Mouse (Mus musculus) forebrain, embryonic 13.5 days (tissue): ENCODE measurements around the gene Tpcn1. TPM values are rescaled to one million over a fixed set of nuclear protein-coding genes. Genes with fewer than 3 reads are reported as not detected.

Experiments
- ATAC-seq: fragments of 200-750 bp; cut with Nextera tagmentation; 2 replicates; pipeline ENCODE4 v1.8.0; 2017
- H3K27ac ChIP-seq: fragments of 300-500 bp; sonication (generic); 2 replicates; pipeline ENCODE4 v1.5.1; 2015; ENCODE audit warnings: inconsistent platforms, mild to moderate bottlenecking, moderate library complexity
- H3K27me3 ChIP-seq: fragments of 300-500 bp; sonication (generic); 2 replicates; pipeline ENCODE4 v1.6.1; 2015; ENCODE audit warnings: mild to moderate bottlenecking, inconsistent platforms
- H3K36me3 ChIP-seq: fragments of 300-500 bp; sonication (generic); 2 replicates; pipeline ENCODE4 v1.6.1; 2015; ENCODE audit warnings: mild to moderate bottlenecking, inconsistent platforms; ENCODE audit not compliant: poor library complexity, severe bottlenecking
- H3K4me1 ChIP-seq: fragments of 300-500 bp; sonication (generic); 2 replicates; pipeline ENCODE4 v1.6.1; 2015; ENCODE audit warnings: inconsistent platforms
- H3K4me2 ChIP-seq: fragments of 300-500 bp; sonication (generic); 2 replicates; pipeline ENCODE4 v1.6.1; 2015; ENCODE audit warnings: inconsistent platforms, mild to moderate bottlenecking, moderate library complexity
- H3K4me3 ChIP-seq: fragments of 300-500 bp; sonication (generic); 2 replicates; pipeline ENCODE4 v1.5.1; 2015; ENCODE audit warnings: mild to moderate bottlenecking, inconsistent platforms
- H3K9ac ChIP-seq: fragments of 300-500 bp; sonication (generic); 2 replicates; pipeline ENCODE4 v1.6.1; 2015; ENCODE audit warnings: mild to moderate bottlenecking, inconsistent platforms
- H3K9me3 ChIP-seq: fragments of 300-500 bp; sonication (generic); replicated peaks from 2 replicates; pipeline ENCODE4 v1.6.1; 2016; ENCODE audit warnings: inconsistent platforms
- WGBS: fragments of 180-500 bp; shearing (Covaris S2); methylation state at CpG from one replicate; pipeline ENCODE4 v1.1.7; 2015; 5-methylcytosine and 5-hydroxymethylcytosine counted together
- polyA plus RNA-seq: library from polyadenylated mRNA; unstranded; fragments of >200 nt; fragmentation: Nextera tagmentation; extraction: Ambion mirVana; gene quantifications from 2 replicates; pipeline ENCODE4 v1.2.1, GENCODE M21; 2015

Tpcn1 gene
- polyA plus RNA-seq, 1 experiment from 2014 or later = 15.8 TPM

DNA sequence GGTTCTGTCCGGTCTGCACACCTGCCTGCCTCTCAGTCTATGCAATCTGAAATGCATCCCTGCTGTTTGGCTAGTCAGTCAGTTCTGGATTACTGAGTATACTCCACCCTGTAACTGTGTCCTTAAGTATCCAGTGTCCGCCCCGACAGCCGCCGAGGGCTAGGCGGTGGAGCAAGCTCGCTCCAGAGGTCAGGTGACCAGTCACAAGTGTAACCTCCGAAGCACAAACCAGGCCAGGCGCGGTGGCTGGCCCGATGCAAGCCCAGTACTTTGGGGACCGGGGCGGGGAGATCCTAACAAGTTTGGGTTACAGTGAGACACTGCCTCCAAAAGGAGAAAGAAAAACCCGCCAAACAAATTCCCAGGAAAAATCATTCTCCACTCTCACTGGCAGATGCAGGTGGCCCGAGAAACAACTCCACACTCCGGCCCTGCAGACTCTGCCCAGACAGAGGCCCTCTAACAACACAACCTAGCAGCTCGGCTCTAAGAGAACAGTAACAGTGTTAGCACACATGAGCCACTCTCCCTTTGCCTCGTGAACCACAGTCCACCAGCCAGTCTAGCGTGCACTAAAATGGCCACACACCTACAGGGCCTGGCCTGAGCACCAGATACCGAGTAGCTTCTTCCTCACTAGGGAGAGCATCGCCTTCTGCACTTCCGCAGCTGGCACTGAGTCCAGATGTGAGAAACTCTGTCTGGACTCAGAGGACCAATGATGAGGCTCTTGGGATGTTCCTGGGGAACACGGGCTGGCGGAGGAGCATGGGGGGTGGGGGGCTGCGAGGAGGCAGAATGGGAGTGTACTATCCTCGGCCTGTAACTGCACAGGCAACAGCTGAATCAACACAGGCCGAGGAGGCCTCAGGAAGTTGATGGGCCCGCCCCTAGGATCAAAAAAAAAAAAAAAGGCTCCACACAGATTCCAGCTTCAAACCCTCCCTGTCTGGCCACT, 25.2 kb downstream of the Tpcn1 start:
- no peaks in the 10 kb centered on the region for H3K36me3 ChIP-seq
- peak overlapping the region; percentile 54 for H3K27ac ChIP-seq
- peak overlapping the region; percentile 36 for H3K9ac ChIP-seq
- WGBS = 67% methylated on average over 28 of the region's 28 CpGs
- H3K4me2 ChIP-seq = no peak overlapping the region
- H3K4me3 ChIP-seq = no peak overlapping the region
- no peak for ATAC-seq
- H3K4me1 ChIP-seq = peaks cover 71% of the 10 kb centered on the region
- no peaks in the 10 kb centered on the region for H3K9me3 ChIP-seq
- no peaks in the 10 kb centered on the region for H3K27me3 ChIP-seq

GRCm38 (mm10) chr5:120560616-120561311, 27.7 kb downstream of the Tpcn1 start:
- H3K4me3 ChIP-seq = no peak overlapping the region
- no peak overlapping the region for H3K9ac ChIP-seq
- 24% methylated on average over 16 of the region's 16 CpGs for WGBS
- H3K9me3 ChIP-seq = no peaks in the 10 kb centered on the region
- H3K27me3 ChIP-seq = no peaks in the 10 kb centered on the region
- ATAC-seq = no peak
- H3K27ac ChIP-seq = peak overlapping the region; percentile 54
- peak overlapping the region; percentile 25 for H3K4me2 ChIP-seq
- H3K4me1 ChIP-seq = peaks cover 46% of the 10 kb centered on the region
- H3K36me3 ChIP-seq = peaks cover 15% of the 10 kb centered on the region

DNA sequence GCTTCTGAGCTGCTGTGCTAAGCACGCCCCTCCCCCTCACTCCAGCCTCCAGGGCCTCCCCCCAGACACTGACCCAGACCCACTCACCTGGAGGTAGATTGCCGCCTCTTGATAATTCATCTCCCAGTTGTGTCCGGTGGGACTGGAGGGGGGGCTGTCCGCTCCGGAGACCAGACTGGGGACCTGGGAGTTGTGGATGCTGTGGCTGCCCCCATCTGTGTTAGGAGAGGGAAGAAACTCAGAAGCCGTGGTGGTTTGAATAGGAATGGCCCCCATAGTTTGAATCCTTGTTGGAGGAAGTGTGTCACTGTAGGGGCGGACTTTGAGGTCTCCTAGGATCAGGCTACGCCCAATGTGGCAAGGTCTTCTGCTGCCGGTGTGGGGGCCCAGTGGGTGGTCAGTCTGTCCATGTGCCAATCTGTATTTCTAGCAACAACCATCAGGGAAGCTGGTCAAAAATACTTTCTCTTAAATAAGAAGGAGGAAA, 28.3 kb downstream of the Tpcn1 start:
- whole genome bisulfite sequencing = 75% methylated on average over 9 of the region's 9 CpGs

GRCm38 (mm10) chr5:120558762-120559161, 29.7 kb downstream of the Tpcn1 start:
- 83% methylated on average over 14 of the region's 14 CpGs for WGBS
- no peak for ATAC-seq

More for the DNA sequence above, 28.3 kb downstream of the Tpcn1 start:
- no peaks in the 10 kb centered on the region for H3K27me3 ChIP-seq
- no peak overlapping the region for H3K9ac ChIP-seq
- H3K4me1 ChIP-seq = peaks cover 40% of the 10 kb centered on the region
- no peak for ATAC-seq
- H3K9me3 ChIP-seq = no peaks in the 10 kb centered on the region
- no peak overlapping the region for H3K4me3 ChIP-seq
- H3K27ac ChIP-seq = peak overlapping the region; percentile 15; the same call in 1 of the 2 replicates
- no peak overlapping the region for H3K4me2 ChIP-seq
- H3K36me3 ChIP-seq = peaks cover 21% of the 10 kb centered on the region

DNA sequence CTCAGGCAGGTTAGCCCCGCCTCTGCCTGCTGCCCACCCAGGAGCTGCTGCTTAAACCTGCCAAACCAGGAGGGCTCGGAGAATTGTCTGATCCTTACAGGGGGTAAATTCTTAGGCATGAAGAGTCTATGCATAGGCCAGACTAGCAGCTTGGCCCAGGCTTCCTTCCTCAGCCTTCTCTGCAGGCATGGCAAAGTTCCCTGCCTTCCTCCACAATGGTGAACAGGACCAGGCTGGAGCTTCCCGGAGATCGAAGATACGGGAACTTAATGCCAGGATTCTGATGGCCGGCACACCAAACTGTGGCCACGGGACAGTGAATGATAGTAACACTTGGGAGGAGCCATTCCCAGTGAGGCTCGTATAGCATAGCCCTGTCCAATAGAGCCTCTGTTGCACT, 30.4 kb downstream of the Tpcn1 start:
- Histone ChIP-seq H3K9me3 (no peaks in the 10 kb centered on the region), H3K36me3 (peaks cover 40% of the 10 kb centered on the region), H3K4me3 (no peak overlapping the region), H3K4me2 (no peak overlapping the region), H3K9ac (no peak overlapping the region), H3K27ac (no peak overlapping the region), H3K27me3 (no peaks in the 10 kb centered on the region), H3K4me1 (peaks cover 20% of the 10 kb centered on the region)
- WGBS = 74% methylated on average over 8 of the region's 8 CpGs
- no peak for ATAC-seq

More at GRCm38 (mm10) chr5:120558762-120559161, 29.7 kb downstream of the Tpcn1 start:
- Histone ChIP-seq H3K9ac (no peak overlapping the region), H3K4me2 (no peak overlapping the region), H3K4me1 (peaks cover 27% of the 10 kb centered on the region), H3K27me3 (no peaks in the 10 kb centered on the region), H3K27ac (no peak overlapping the region), H3K9me3 (no peaks in the 10 kb centered on the region), H3K4me3 (no peak overlapping the region), H3K36me3 (peaks cover 33% of the 10 kb centered on the region)

DNA sequence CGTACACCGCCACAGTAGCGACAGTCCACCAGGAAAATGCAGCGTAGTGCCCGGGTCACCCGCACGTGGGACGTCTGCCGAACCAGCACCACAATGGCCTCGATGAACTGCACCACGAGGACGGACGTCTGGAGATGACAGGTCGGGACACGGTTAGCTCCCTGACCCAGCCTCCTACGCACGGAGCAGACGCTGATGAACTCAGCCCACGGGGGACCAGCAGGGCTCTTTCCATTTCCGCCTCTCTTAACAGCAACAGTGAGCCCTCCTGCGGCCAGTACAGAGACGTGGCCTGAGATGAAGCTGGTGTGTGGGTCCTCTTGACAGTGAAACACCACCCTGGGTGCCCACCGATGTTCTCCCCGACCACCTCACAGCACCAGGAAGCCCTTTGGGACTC, 32.6 kb downstream of the Tpcn1 start:
- no peak for ATAC-seq
- H3K27ac ChIP-seq = no peak overlapping the region
- WGBS = 92% methylated on average over 24 of the region's 24 CpGs
- peaks cover 55% of the 10 kb centered on the region for H3K36me3 ChIP-seq
- H3K4me3 ChIP-seq = no peak overlapping the region
- no peak overlapping the region for H3K9ac ChIP-seq
- H3K9me3 ChIP-seq = no peaks in the 10 kb centered on the region
- no peaks in the 10 kb centered on the region for H3K27me3 ChIP-seq
- peaks cover 11% of the 10 kb centered on the region for H3K4me1 ChIP-seq
- H3K4me2 ChIP-seq = no peak overlapping the region

GRCm38 (mm10) chr5:120550673-120551072, 37.8 kb downstream of the Tpcn1 start:
- Histone ChIP-seq H3K36me3 (peaks cover 50% of the 10 kb centered on the region), H3K27me3 (no peaks in the 10 kb centered on the region), H3K4me3 (no peak overlapping the region), H3K4me1 (no peaks in the 10 kb centered on the region), H3K9ac (no peak overlapping the region), H3K27ac (no peak overlapping the region), H3K4me2 (no peak overlapping the region), H3K9me3 (no peaks in the 10 kb centered on the region)
- WGBS = 94% methylated on average over 5 of the region's 5 CpGs
- ATAC-seq = no peak

DNA sequence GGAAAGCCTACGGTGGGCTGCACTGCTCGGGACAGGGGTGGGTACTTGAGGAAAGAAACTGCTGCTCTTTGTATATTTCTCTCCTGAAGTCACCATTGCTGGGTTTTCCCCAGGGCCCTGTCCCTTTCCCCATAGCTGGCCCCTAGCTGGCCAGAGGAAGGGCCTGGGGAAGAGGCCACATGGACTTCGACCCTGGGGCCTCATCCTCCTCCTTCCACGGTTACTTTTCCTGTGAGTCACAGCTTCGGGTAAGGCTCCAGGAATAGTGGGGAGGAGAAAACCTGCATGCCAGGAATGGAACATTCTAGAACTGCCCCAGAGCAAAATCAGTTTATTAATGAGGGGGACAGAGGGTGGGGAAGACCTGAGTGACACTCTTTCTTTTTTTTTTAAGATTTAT, 38.3 kb downstream of the Tpcn1 start:
- no peak for ATAC-seq
- WGBS = 94% methylated on average over 5 of the region's 5 CpGs
- H3K36me3 ChIP-seq = peaks cover 44% of the 10 kb centered on the region
- H3K4me1 ChIP-seq = no peaks in the 10 kb centered on the region
- H3K4me2 ChIP-seq = no peak overlapping the region
- no peaks in the 10 kb centered on the region for H3K27me3 ChIP-seq
- H3K27ac ChIP-seq = no peak overlapping the region
- no peak overlapping the region for H3K9ac ChIP-seq
- no peaks in the 10 kb centered on the region for H3K9me3 ChIP-seq
- H3K4me3 ChIP-seq = no peak overlapping the region

- no peak for ATAC-seq
- no peak overlapping the region for H3K9ac ChIP-seq
- no peak overlapping the region for H3K4me2 ChIP-seq
- 75% methylated on average over 11 of the region's 11 CpGs for WGBS
- H3K9me3 ChIP-seq = no peaks in the 10 kb centered on the region
- no peaks in the 10 kb centered on the region for H3K4me1 ChIP-seq
- no peak overlapping the region for H3K27ac ChIP-seq
- H3K27me3 ChIP-seq = no peaks in the 10 kb centered on the region
- no peak overlapping the region for H3K4me3 ChIP-seq
- peaks cover 29% of the 10 kb centered on the region for H3K36me3 ChIP-seq
These were observed 40.1 kb downstream of the Tpcn1 start for GRCm38 (mm10) chr5:120548236-120548850.

GRCm38 (mm10) chr5:120536632-120537031, 51.8 kb downstream of the Tpcn1 start:
- no peak overlapping the region for H3K4me2 ChIP-seq
- H3K27ac ChIP-seq = no peak overlapping the region
- ATAC-seq = no peak
- no peaks in the 10 kb centered on the region for H3K9me3 ChIP-seq
- WGBS = 63% methylated on average over 4 of the region's 5 CpGs
- no peaks in the 10 kb centered on the region for H3K27me3 ChIP-seq
- H3K4me1 ChIP-seq = peaks cover 30% of the 10 kb centered on the region
- no peak overlapping the region for H3K9ac ChIP-seq
- peaks cover 40% of the 10 kb centered on the region for H3K36me3 ChIP-seq
- H3K4me3 ChIP-seq = no peak overlapping the region

DNA sequence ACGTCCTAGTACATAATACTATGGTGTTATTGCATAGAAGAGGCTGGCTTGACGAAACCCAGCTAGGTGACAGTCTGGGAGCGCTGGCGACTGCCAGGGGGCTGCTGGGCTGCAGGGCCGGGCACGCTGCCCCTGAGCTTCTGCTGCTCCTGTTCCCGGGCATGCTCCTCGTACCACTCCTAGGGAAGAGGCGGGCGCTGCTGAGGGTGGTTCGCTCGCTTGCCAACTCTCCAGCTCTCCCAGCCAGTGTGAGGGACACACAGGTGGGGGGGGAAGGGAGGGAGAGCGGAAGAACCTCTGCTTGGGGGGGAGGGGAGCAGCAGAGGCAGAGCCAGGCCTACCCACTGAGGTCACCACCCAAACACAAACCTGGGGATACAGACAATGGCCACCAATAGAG, 52.4 kb downstream of the Tpcn1 start:
- Histone ChIP-seq H3K4me2 (no peak overlapping the region), H3K4me3 (no peak overlapping the region), H3K4me1 (peaks cover 30% of the 10 kb centered on the region), H3K27ac (peak overlapping the region; percentile 25), H3K9ac (no peak overlapping the region), H3K9me3 (no peaks in the 10 kb centered on the region), H3K36me3 (peaks cover 34% of the 10 kb centered on the region), H3K27me3 (no peaks in the 10 kb centered on the region)
- no peak; the same call in 1 of the 2 replicates for ATAC-seq
- WGBS = 60% methylated on average over 12 of the region's 13 CpGs

- peaks cover 23% of the 10 kb centered on the region for H3K36me3 ChIP-seq
- peak overlapping the region; percentile 69 for H3K27ac ChIP-seq
- H3K4me3 ChIP-seq = no peak overlapping the region
- ATAC-seq = no peak; the same call in 1 of the 2 replicates
- H3K27me3 ChIP-seq = no peaks in the 10 kb centered on the region
- no peaks in the 10 kb centered on the region for H3K9me3 ChIP-seq
- no peak overlapping the region; the same call in 1 of the 2 replicates for H3K9ac ChIP-seq
- H3K4me2 ChIP-seq = no peak overlapping the region
- H3K4me1 ChIP-seq = peaks cover 30% of the 10 kb centered on the region
- WGBS = 44% methylated on average over 2 of the region's 2 CpGs
These were observed 53.8 kb downstream of the Tpcn1 start for GRCm38 (mm10) chr5:120534686-120535075.
